Mouse (Mus musculus) liver, embryonic 13.5 days (tissue): ENCODE measurements around the gene Adgrb3. TPM values are rescaled to one million over a fixed set of nuclear protein-coding genes. Genes with fewer than 3 reads are reported as not detected.

Experiments used
- ATAC-seq: fragments of 200-750 bp; cut with Nextera tagmentation; 2 replicates; pipeline ENCODE4 v1.8.0; 2017; ENCODE audit warnings: low read depth, mild to moderate bottlenecking, moderate number of reproducible peaks, moderate library complexity
- DNase-seq: peaks from one replicate; pipeline ENCODE4 v3.0.0; 2022
- H3K27ac ChIP-seq: fragments of 300-500 bp; sonication (generic); 2 replicates; pipeline ENCODE4 v1.5.1; 2015; ENCODE audit warnings: moderate library complexity, mild to moderate bottlenecking, inconsistent platforms
- H3K27me3 ChIP-seq: fragments of 300-500 bp; sonication (generic); 2 replicates; pipeline ENCODE4 v1.6.1; 2015; ENCODE audit warnings: mild to moderate bottlenecking, inconsistent platforms
- H3K36me3 ChIP-seq: fragments of 300-500 bp; sonication (generic); 2 replicates; pipeline ENCODE4 v1.6.1; 2015; ENCODE audit warnings: mild to moderate bottlenecking, inconsistent platforms
- H3K4me1 ChIP-seq: fragments of 300-500 bp; sonication (generic); replicated peaks from 2 replicates; pipeline ENCODE4 v1.6.1; 2015; ENCODE audit warnings: inconsistent platforms
- H3K4me2 ChIP-seq: fragments of 300-500 bp; sonication (generic); 2 replicates; pipeline ENCODE4 v1.6.1; 2015; ENCODE audit warnings: inconsistent platforms, mild to moderate bottlenecking, moderate library complexity
- H3K4me3 ChIP-seq: fragments of 300-500 bp; sonication (generic); replicated peaks from 2 replicates; pipeline ENCODE4 v1.5.1; 2015; ENCODE audit warnings: mild to moderate bottlenecking, inconsistent platforms
- H3K9ac ChIP-seq: fragments of 300-500 bp; sonication (generic); 2 replicates; pipeline ENCODE4 v1.6.1; 2015; ENCODE audit warnings: mild to moderate bottlenecking, inconsistent platforms
- H3K9me3 ChIP-seq: fragments of 300-500 bp; sonication (generic); replicated peaks from 2 replicates; pipeline ENCODE4 v1.6.1; 2016; ENCODE audit warnings: inconsistent platforms
- WGBS: fragments of 180-500 bp; shearing (Covaris S2); methylation state at CpG from one replicate; pipeline ENCODE4 v1.1.7; 2015; ENCODE audit not compliant: insufficient replicate concordance; 5-methylcytosine and 5-hydroxymethylcytosine counted together
- polyA plus RNA-seq: library from polyadenylated mRNA; unstranded; fragments of >200 nt; fragmentation: Nextera tagmentation; extraction: Ambion mirVana; gene quantifications from 2 replicates; pipeline ENCODE4 v1.2.1, GENCODE M21; 2015

The Adgrb3 gene
- polyA plus RNA-seq, 1 experiment from 2014 or later, result 0.05 TPM

- Histone ChIP-seq H3K9ac (no peak overlapping the region), H3K4me1 (no peaks in the 10 kb centered on the region), H3K9me3 (no peaks in the 10 kb centered on the region), H3K4me3 (no peak overlapping the region), H3K27me3 (no peaks in the 10 kb centered on the region), H3K27ac (no peak overlapping the region), H3K4me2 (no peak overlapping the region), H3K36me3 (no peaks in the 10 kb centered on the region)
- DNase-seq, result no peak
- ATAC-seq, result no peak
These were observed 410.1 kb downstream of the Adgrb3 start for GRCm38 (mm10) chr1:25419378-25419777.

DNA sequence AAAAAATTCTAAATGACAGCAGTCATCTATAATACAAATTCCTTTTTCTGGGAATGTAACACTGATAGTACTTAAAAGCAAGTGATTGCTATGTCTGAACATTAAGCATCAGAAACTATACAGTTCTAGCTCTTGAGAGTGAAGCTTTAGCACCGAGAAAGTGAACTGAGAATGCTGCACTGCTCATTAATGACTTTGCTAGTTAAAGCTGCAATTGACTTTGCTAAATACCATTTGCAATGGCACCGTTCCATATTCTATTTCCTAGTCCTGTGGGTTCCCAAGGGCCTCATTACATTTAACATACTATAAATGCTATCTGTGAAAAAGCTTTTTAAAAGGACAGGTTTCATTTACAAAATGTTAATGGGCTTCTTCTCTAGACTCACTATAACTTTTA lies 414.4 kb downstream of the Adgrb3 start:
- Histone ChIP-seq H3K4me1 (no peaks in the 10 kb centered on the region), H3K9ac (no peak overlapping the region), H3K36me3 (no peaks in the 10 kb centered on the region), H3K27ac (no peak overlapping the region), H3K4me3 (no peak overlapping the region), H3K4me2 (no peak overlapping the region), H3K9me3 (no peaks in the 10 kb centered on the region), H3K27me3 (no peaks in the 10 kb centered on the region)
- 53% methylated on average over 2 of the region's 2 CpGs for WGBS
- no peak for DNase-seq
- ATAC-seq, result no peak

DNA sequence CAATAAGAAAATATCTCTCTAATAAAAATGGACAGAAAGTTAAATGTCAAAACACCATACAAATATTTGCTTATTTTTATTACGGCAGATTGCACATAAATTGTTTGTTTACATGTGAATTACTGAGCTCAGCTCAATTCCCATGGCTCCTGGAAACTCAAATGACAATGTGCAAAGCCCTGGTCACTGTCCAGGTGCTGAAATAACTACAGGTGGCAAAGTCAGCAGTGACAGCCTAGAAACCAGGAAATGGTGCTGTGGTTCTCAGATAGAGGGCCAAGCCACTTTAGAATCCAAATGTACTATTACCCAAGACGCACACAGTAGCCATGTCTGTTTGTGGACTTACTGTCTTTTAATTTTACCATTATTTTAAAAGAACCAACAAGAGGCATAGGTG lies 465.3 kb downstream of the Adgrb3 start:
- Histone ChIP-seq H3K4me1 (no peaks in the 10 kb centered on the region), H3K9me3 (no peaks in the 10 kb centered on the region), H3K27ac (no peak overlapping the region), H3K4me2 (no peak overlapping the region), H3K27me3 (no peaks in the 10 kb centered on the region), H3K9ac (no peak overlapping the region), H3K36me3 (no peaks in the 10 kb centered on the region), H3K4me3 (no peak overlapping the region)
- WGBS, result 60% methylated on average over 2 of the region's 2 CpGs
- no peak for ATAC-seq
- DNase-seq, result no peak

GRCm38 (mm10) chr1:25358554-25358953 lies 471.0 kb downstream of the Adgrb3 start:
- no peaks in the 10 kb centered on the region for H3K36me3 ChIP-seq
- no peak overlapping the region for H3K4me3 ChIP-seq
- ATAC-seq, result no peak
- H3K9me3 ChIP-seq, result no peaks in the 10 kb centered on the region
- H3K9ac ChIP-seq, result no peak overlapping the region
- H3K4me1 ChIP-seq, result no peaks in the 10 kb centered on the region
- 69% methylated on average over 4 of the region's 4 CpGs for WGBS
- no peak overlapping the region for H3K27ac ChIP-seq
- H3K27me3 ChIP-seq, result no peaks in the 10 kb centered on the region
- no peak overlapping the region for H3K4me2 ChIP-seq
- DNase-seq, result no peak

DNA sequence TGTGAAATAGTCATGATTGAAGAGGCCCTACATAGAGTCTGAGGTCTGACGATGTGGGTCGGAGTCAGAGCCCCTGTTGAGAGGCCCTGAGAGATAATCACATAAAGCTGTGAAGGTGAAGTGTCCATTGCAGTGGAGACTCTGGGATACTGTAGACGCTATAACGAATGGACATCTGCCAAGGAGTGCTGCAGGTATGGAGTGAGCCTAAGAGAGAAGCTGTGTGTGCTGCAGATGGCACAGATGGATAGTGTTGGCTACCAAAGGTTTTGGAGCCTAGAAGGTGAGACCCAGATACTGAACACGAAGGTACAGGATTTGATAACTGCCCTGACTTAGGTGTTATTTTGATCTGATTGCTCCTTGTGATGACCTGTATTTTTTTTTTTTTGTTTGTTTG lies 474.0 kb downstream of the Adgrb3 start:
- Histone ChIP-seq H3K27me3 (no peaks in the 10 kb centered on the region), H3K4me3 (no peak overlapping the region), H3K4me2 (no peak overlapping the region), H3K4me1 (no peaks in the 10 kb centered on the region), H3K9me3 (no peaks in the 10 kb centered on the region), H3K9ac (no peak overlapping the region), H3K27ac (no peak overlapping the region), H3K36me3 (no peaks in the 10 kb centered on the region)
- WGBS, result 67% methylated on average over 5 of the region's 5 CpGs
- ATAC-seq, result no peak
- DNase-seq, result no peak

DNA sequence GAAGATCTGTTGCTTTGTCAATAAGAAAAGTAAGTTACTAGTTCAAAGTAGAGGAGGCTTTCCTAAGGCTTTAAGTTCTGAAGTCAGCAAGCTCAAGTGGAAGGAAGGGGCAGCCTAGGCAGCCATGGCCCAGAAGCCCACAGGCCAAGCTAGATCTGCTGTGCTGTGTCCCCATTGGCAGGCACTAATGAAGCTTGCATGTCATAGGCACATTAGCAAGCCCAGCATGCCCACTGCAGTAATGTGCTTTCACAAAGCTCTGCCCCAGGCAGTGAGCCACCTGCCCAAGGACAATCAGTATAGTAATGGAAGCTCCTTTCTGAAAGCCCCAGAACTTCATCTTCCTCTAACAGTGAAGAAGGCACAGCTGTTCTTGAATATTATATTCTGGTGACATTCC lies 484.6 kb downstream of the Adgrb3 start:
- Histone ChIP-seq H3K36me3 (no peaks in the 10 kb centered on the region), H3K4me2 (no peak overlapping the region), H3K4me3 (no peak overlapping the region), H3K9ac (no peak overlapping the region), H3K27me3 (no peaks in the 10 kb centered on the region), H3K4me1 (no peaks in the 10 kb centered on the region), H3K9me3 (no peaks in the 10 kb centered on the region; the same call in 1 of the 2 replicates), H3K27ac (no peak overlapping the region)
- ATAC-seq, result no peak
- no peak for DNase-seq

GRCm38 (mm10) chr1:25325406-25325805 lies 504.1 kb downstream of the Adgrb3 start:
- DNase-seq, result no peak
- Histone ChIP-seq H3K27me3 (no peaks in the 10 kb centered on the region), H3K9ac (no peak overlapping the region), H3K4me2 (no peak overlapping the region), H3K4me3 (no peak overlapping the region), H3K9me3 (no peaks in the 10 kb centered on the region), H3K27ac (no peak overlapping the region), H3K36me3 (no peaks in the 10 kb centered on the region), H3K4me1 (no peaks in the 10 kb centered on the region)
- no peak for ATAC-seq
- 59% methylated on average over 2 of the region's 2 CpGs for WGBS

- H3K4me2 ChIP-seq, result no peak overlapping the region
- no peak overlapping the region for H3K4me3 ChIP-seq
- no peaks in the 10 kb centered on the region for H3K9me3 ChIP-seq
- DNase-seq (no peak), ATAC-seq (no peak)
- H3K27me3 ChIP-seq, result no peaks in the 10 kb centered on the region
- no peaks in the 10 kb centered on the region for H3K36me3 ChIP-seq
- H3K4me1 ChIP-seq, result no peaks in the 10 kb centered on the region
- H3K9ac ChIP-seq, result no peak overlapping the region
- H3K27ac ChIP-seq, result no peak overlapping the region
These were observed 512.4 kb downstream of the Adgrb3 start for GRCm38 (mm10) chr1:25317142-25317541.

- Histone ChIP-seq H3K27me3 (no peaks in the 10 kb centered on the region), H3K4me3 (no peak overlapping the region), H3K4me2 (no peak overlapping the region), H3K27ac (no peak overlapping the region), H3K4me1 (no peaks in the 10 kb centered on the region), H3K9ac (no peak overlapping the region), H3K9me3 (no peaks in the 10 kb centered on the region; the same call in 1 of the 2 replicates), H3K36me3 (no peaks in the 10 kb centered on the region)
- DNase-seq, result no peak
- WGBS, result 74% methylated on average over 2 of the region's 2 CpGs
- no peak for ATAC-seq
These were observed 517.2 kb downstream of the Adgrb3 start for GRCm38 (mm10) chr1:25312344-25312743.

- no peaks in the 10 kb centered on the region; the same call in 1 of the 2 replicates for H3K9me3 ChIP-seq
- DNase-seq (no peak), ATAC-seq (no peak)
- H3K9ac ChIP-seq, result no peak overlapping the region
- no peaks in the 10 kb centered on the region for H3K27me3 ChIP-seq
- no peaks in the 10 kb centered on the region for H3K36me3 ChIP-seq
- H3K4me2 ChIP-seq, result no peak overlapping the region
- no peak overlapping the region for H3K27ac ChIP-seq
- H3K4me3 ChIP-seq, result no peak overlapping the region
- 22% methylated on average over 2 of the region's 2 CpGs for WGBS
- H3K4me1 ChIP-seq, result no peaks in the 10 kb centered on the region
These were observed 519.4 kb downstream of the Adgrb3 start for GRCm38 (mm10) chr1:25310066-25310465.

DNA sequence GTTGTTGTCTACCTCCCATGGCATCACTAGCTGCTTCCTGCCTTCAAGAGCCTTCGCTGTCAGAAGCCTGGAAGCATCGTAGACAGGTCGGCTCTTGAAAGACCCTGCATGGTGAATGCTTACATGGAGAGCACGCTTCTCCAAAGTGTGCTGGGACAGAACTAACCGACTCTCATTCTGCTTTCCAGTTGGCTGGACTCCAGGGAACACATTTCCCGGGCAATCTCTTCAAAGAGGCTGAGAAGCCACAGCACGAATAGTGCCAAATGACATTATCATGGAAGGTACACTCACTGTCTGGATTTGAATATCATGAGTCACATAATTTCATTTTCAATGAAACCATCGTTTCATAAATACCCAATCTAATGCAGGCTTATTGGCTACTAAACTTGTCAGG lies 548.0 kb downstream of the Adgrb3 start:
- 63% methylated on average over 8 of the region's 8 CpGs for WGBS
- Histone ChIP-seq H3K27ac (no peak overlapping the region), H3K27me3 (no peaks in the 10 kb centered on the region), H3K4me2 (no peak overlapping the region), H3K4me1 (no peaks in the 10 kb centered on the region), H3K9ac (no peak overlapping the region), H3K4me3 (no peak overlapping the region), H3K36me3 (no peaks in the 10 kb centered on the region), H3K9me3 (0 out of 2 replicates have a peak, but pooled peaks cover 4% of the 10 kb centered on the region)
- DNase-seq (no peak), ATAC-seq (no peak)

DNA sequence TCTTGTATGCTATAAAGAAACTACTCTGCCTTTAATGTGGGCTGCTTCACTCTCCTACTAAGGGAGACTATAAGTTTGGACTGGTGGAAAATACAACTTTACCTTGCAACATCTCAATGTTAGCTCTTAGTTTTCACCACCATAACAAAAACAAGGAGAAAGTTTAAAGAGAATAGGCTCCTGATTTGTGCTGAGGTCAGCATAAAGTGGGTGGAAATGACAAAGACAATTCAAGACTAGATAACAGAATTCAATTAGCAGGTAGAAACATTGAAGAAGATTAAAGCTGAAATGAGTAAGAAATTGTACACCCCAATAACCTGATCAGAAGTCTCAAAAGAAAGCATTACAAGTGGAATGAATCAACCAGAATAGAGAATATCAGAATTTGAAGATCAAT lies 578.9 kb downstream of the Adgrb3 start:
- no peak overlapping the region for H3K4me3 ChIP-seq
- no peaks in the 10 kb centered on the region for H3K36me3 ChIP-seq
- H3K9me3 ChIP-seq, result no peaks in the 10 kb centered on the region
- no peak overlapping the region for H3K4me2 ChIP-seq
- no peaks in the 10 kb centered on the region for H3K4me1 ChIP-seq
- H3K9ac ChIP-seq, result no peak overlapping the region
- ATAC-seq, result no peak
- no peak for DNase-seq
- H3K27ac ChIP-seq, result no peak overlapping the region
- no peaks in the 10 kb centered on the region for H3K27me3 ChIP-seq

- Histone ChIP-seq H3K36me3 (no peaks in the 10 kb centered on the region), H3K9ac (no peak overlapping the region), H3K27me3 (no peaks in the 10 kb centered on the region), H3K27ac (no peak overlapping the region), H3K4me2 (no peak overlapping the region), H3K4me3 (no peak overlapping the region), H3K4me1 (no peaks in the 10 kb centered on the region), H3K9me3 (no peaks in the 10 kb centered on the region)
- WGBS, result 63% methylated on average over 6 of the region's 6 CpGs
- ATAC-seq (no peak), DNase-seq (no peak)
These were observed 587.1 kb downstream of the Adgrb3 start for GRCm38 (mm10) chr1:25242436-25242835.
